Mouse (Mus musculus) lung, embryonic 14.5 days (tissue): Measurements from ENCODE around the gene Rap1gds1. TPM values are rescaled to one million over a fixed set of nuclear protein-coding genes. Genes with fewer than 3 reads are reported as not detected.

ENCODE experiments used
- ATAC-seq: fragments of 200-750 bp; cut with Nextera tagmentation; 2 replicates; pipeline ENCODE4 v1.8.0; 2017; ENCODE audit warnings: mild to moderate bottlenecking, moderate TSS enrichment, moderate library complexity; ENCODE audit not compliant: insufficient read depth
- DNase-seq: peaks from one replicate; pipeline ENCODE4 v3.0.0-alpha.2; 2015
- H3K27ac ChIP-seq: fragments of 300-500 bp; sonication (generic); 2 replicates; pipeline ENCODE4 v1.5.1; 2014; ENCODE audit warnings: low read depth, mild to moderate bottlenecking, moderate library complexity
- H3K27me3 ChIP-seq: fragments of 300-500 bp; sonication (generic); 2 replicates; pipeline ENCODE4 v1.6.1; 2014; ENCODE audit warnings: low read length, control low read depth; ENCODE audit not compliant: insufficient read depth
- H3K36me3 ChIP-seq: fragments of 300-500 bp; sonication (generic); 2 replicates; pipeline ENCODE4 v1.6.1; 2014; ENCODE audit warnings: control low read depth; ENCODE audit not compliant: insufficient read depth
- H3K4me1 ChIP-seq: fragments of 300-500 bp; sonication (generic); 2 replicates; pipeline ENCODE4 v1.6.1; 2014; ENCODE audit warnings: antibody characterized with exemption, control low read depth; ENCODE audit not compliant: insufficient read depth
- H3K4me2 ChIP-seq: fragments of 300-500 bp; sonication (generic); 2 replicates; pipeline ENCODE4 v1.6.1; 2014; ENCODE audit warnings: mild to moderate bottlenecking
- H3K4me3 ChIP-seq: fragments of 300-500 bp; sonication (generic); 2 replicates; pipeline ENCODE4 v1.5.1; 2014; ENCODE audit warnings: low read depth, low read length
- H3K9ac ChIP-seq: fragments of 300-500 bp; sonication (generic); 2 replicates; pipeline ENCODE4 v1.6.1; 2014
- H3K9me3 ChIP-seq: fragments of 300-500 bp; sonication (generic); 2 replicates; pipeline ENCODE4 v1.6.1; 2016; ENCODE audit warnings: low read depth, low read length, control low read depth
- CTCF ChIP-seq: IDR thresholded peaks from 2 replicates; pipeline ENCODE4 v1.5.1; 2016; ENCODE audit warnings: antibody characterized with exemption, low read depth
- WGBS: fragments of 180-500 bp; shearing (Covaris S2); extraction: QIAGEN DNeasy Blood & Tissue Kit; methylation state at CpG from one replicate; pipeline ENCODE4 v1.1.7; 2014; 5-methylcytosine and 5-hydroxymethylcytosine counted together
- polyA plus RNA-seq: library from polyadenylated mRNA; unstranded; fragments of >200 nt; fragmentation: Nextera tagmentation; extraction: Ambion mirVana; gene quantifications from 2 replicates; pipeline ENCODE4 v1.2.1, GENCODE M21; 2014

The Rap1gds1 gene
- polyA plus RNA-seq, 1 experiment from 2014 or later, result 75.0 TPM

DNA sequence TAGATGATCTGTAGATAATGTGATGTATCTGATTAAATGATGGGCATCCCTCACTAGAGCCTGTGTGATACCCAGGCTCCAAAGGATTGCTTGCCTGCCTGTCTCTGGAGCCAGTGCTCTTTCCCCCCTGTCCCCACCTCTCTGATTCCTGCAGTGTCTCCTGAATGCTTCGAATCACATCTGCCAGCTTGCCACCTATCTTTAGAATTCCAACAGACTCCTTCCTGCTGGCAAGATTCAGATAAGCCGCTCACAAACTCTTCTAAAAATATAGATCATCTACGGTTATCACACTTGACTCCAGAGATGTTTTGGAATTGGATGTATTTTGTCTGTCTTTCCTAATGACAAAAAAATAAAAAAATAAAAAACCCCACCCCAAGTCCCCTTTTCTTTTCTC, 28.3 kb upstream of the Rap1gds1 start:
- WGBS, result 60% methylated on average over 3 of the region's 3 CpGs
- no peak for ATAC-seq
- no peak for DNase-seq

DNA sequence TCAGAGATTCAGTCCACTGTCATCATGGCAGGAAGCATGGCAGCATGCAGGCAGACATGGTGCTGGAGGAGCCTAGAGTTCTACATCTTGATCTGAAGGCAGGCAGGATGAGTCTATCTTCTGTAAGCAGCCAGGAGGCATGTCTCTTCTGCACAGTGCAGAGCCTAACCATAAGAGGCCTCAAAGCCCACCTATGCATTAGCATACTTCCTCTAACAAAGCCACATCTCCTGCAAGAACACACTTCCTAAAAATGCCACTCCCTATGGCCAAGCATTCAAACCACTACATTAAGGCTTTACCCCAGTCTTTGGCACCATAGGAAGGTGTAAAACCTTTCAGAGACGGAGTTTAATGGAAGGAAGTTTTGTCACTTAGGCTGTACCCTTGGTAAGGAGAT, 26.9 kb upstream of the Rap1gds1 start:
- DNase-seq (no peak), ATAC-seq (no peak)
- no peak overlapping the region for H3K27ac ChIP-seq
- TF ChIP-seq CTCF, result no peak
- no peaks in the 10 kb centered on the region for H3K27me3 ChIP-seq
- H3K4me1 ChIP-seq, result no peaks in the 10 kb centered on the region
- no peak overlapping the region for H3K9ac ChIP-seq
- H3K4me3 ChIP-seq, result no peak overlapping the region
- H3K4me2 ChIP-seq, result no peak overlapping the region
- 85% methylated on average over 1 of the region's 1 CpGs for WGBS
- no peaks in the 10 kb centered on the region for H3K36me3 ChIP-seq
- no peaks in the 10 kb centered on the region for H3K9me3 ChIP-seq

More for the DNA sequence above, 28.3 kb upstream of the Rap1gds1 start:
- H3K4me3 ChIP-seq, result no peak overlapping the region
- no peaks in the 10 kb centered on the region for H3K9me3 ChIP-seq
- TF ChIP-seq CTCF, result no peak
- H3K9ac ChIP-seq, result no peak overlapping the region
- no peaks in the 10 kb centered on the region for H3K4me1 ChIP-seq
- no peak overlapping the region for H3K27ac ChIP-seq
- no peaks in the 10 kb centered on the region for H3K36me3 ChIP-seq
- no peak overlapping the region for H3K4me2 ChIP-seq
- H3K27me3 ChIP-seq, result no peaks in the 10 kb centered on the region

DNA sequence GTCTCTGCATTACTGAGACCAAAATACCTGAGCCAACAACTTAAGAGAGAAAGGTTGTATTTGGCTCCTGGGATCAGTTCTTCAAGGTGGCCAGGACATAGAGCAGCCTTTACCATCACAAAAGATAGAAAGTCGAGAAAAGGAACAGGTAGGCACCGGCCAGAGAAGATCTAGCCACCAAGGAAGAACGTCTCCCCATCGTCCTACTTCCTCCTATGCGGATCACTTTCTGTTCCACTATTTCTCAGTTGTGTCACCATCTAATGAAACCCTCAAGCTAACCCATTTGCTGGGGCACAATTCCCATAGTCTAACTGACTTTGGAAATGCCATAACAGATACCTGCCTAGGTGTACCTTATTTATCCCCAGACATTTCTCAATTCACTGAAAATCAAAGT, 24.3 kb upstream of the Rap1gds1 start:
- H3K4me2 ChIP-seq, result no peak overlapping the region

DNA sequence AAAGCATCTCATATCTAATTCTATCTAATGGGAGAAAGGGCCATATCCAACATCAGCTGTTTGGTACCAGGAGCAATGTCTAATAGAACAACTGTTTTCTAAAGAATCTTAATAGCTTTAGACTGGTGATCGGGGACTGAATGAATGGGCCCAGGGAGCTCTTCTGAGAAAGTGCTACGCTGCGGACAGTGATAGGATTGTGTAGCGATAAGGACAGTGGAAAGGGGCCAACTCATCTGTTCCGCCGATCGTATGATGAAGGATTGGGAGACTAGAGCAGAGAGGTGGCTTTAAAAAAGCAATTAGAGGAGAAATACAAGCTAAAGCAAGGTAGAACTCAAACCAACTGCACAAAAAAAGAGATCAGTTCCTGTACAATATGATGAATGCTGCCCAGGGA, 20.9 kb upstream of the Rap1gds1 start:
- H3K27me3 ChIP-seq, result no peaks in the 10 kb centered on the region
- no peaks in the 10 kb centered on the region for H3K36me3 ChIP-seq
- no peaks in the 10 kb centered on the region for H3K9me3 ChIP-seq
- ATAC-seq, result no peak
- H3K27ac ChIP-seq, result no peak overlapping the region
- no peaks in the 10 kb centered on the region for H3K4me1 ChIP-seq
- 80% methylated on average over 7 of the region's 7 CpGs for WGBS
- no peak overlapping the region for H3K4me2 ChIP-seq
- H3K9ac ChIP-seq, result no peak overlapping the region
- no peak overlapping the region for H3K4me3 ChIP-seq
- no peak for TF ChIP-seq CTCF
- DNase-seq, result no peak

More for the DNA sequence above, 24.3 kb upstream of the Rap1gds1 start:
- TF ChIP-seq CTCF, result no peak
- H3K4me1 ChIP-seq, result no peaks in the 10 kb centered on the region
- no peaks in the 10 kb centered on the region for H3K36me3 ChIP-seq
- 88% methylated on average over 5 of the region's 5 CpGs for WGBS
- DNase-seq (no peak), ATAC-seq (no peak)
- no peak overlapping the region for H3K9ac ChIP-seq
- H3K4me3 ChIP-seq, result no peak overlapping the region
- no peak overlapping the region for H3K27ac ChIP-seq
- no peaks in the 10 kb centered on the region for H3K27me3 ChIP-seq
- no peaks in the 10 kb centered on the region for H3K9me3 ChIP-seq

DNA sequence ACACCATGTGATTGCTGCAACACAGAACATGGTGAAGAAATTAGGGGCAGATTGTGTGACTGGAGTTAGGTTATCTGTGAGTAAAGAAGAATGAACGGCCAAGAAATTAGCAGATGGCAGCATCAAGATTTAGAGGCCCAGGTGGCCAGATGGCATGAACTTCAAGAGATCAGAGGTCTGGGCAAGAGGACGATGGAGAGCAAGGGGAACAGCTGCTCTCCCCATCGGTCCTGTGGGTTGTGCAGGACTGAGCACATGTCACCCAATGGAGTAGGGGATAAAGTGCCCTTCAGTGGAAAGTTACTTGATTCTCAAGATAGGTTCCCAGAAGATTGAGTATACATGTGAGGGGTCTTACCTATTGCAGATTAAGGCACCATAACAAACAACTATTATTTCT, 13.5 kb upstream of the Rap1gds1 start:
- Histone ChIP-seq H3K27ac (no peak overlapping the region), H3K9ac (no peak overlapping the region), H3K4me1 (no peaks in the 10 kb centered on the region), H3K4me3 (no peak overlapping the region), H3K9me3 (no peaks in the 10 kb centered on the region; the same call in 1 of the 2 replicates), H3K4me2 (no peak overlapping the region), H3K36me3 (no peaks in the 10 kb centered on the region), H3K27me3 (no peaks in the 10 kb centered on the region)
- DNase-seq, result no peak
- WGBS, result 83% methylated on average over 3 of the region's 3 CpGs
- no peak for ATAC-seq
- TF ChIP-seq CTCF, result no peak

DNA sequence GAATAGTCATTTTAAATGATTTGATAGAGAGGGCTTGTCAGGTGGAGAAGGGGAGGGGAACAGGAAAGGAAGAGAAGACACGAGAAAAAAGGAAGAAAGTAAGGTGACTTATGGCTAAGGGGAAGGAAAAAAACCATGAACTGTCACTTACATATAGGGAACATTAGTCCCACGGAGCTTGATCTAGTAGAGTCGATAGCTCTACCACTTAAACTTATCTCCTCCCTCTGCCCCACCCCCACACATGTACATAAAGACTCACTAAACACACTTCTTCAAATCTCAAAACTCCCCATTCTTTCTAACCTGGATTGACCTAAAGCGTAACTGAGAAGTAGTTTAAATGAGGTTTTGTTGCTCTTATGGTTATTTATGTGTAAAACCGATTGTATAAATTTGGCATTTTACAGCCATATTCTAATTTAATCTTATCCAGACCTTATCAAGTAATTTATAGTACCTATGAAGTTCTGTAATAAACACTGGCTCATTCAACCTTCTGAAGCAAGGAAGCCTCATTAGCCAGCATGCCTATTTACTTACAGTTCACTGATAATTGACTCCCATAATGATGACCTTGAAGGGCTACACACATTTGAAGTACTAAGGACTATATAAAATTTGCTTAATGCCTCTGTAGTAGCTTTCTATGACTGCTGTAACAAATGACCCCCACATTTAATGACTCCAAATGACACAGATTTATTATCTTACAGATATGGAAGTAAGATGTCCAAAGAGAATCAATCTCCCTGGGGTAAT, 9.0 kb upstream of the Rap1gds1 start:
- no peak overlapping the region for H3K27ac ChIP-seq
- 59% methylated on average over 5 of the region's 5 CpGs for WGBS
- no peak overlapping the region for H3K9ac ChIP-seq
- H3K36me3 ChIP-seq, result no peaks in the 10 kb centered on the region
- no peaks in the 10 kb centered on the region; the same call in 1 of the 2 replicates for H3K9me3 ChIP-seq
- H3K27me3 ChIP-seq, result no peaks in the 10 kb centered on the region
- ATAC-seq (no peak), DNase-seq (no peak)
- no peak overlapping the region for H3K4me3 ChIP-seq
- H3K4me1 ChIP-seq, result no peaks in the 10 kb centered on the region
- no peak overlapping the region for H3K4me2 ChIP-seq
- TF ChIP-seq CTCF, result no peak

DNA sequence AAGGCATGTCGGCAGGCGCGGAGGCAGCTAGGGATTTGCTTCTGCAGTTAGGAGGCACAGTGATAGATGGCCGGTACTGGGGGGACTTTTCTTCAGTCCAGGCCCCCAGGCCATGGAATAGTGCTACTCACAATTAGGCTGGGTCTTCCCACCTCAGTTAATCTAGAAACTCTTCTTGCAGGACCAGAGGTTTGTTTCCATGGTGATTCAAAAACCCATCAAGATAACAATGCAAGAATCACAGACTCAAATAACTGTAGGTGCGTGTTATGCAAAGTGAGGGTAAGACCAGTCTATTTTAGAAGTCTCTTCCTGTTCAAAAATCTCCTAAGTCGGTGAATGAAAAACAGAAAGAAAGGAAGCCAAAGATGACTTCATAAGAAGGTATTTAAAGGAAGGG, 4.8 kb upstream of the Rap1gds1 start:
- Histone ChIP-seq H3K4me3 (no peak overlapping the region), H3K4me1 (0 out of 2 replicates have a peak, but pooled peaks cover 3% of the 10 kb centered on the region), H3K27ac (no peak overlapping the region), H3K9me3 (no peaks in the 10 kb centered on the region), H3K27me3 (no peaks in the 10 kb centered on the region), H3K36me3 (no peaks in the 10 kb centered on the region), H3K9ac (no peak overlapping the region), H3K4me2 (no peak overlapping the region)
- no peak for DNase-seq
- ATAC-seq, result no peak
- whole genome bisulfite sequencing, result 86% methylated on average over 6 of the region's 6 CpGs
- TF ChIP-seq CTCF, result no peak
